Mouse (Mus musculus): ENCODE measurements around the gene Olfr466.

DNA sequence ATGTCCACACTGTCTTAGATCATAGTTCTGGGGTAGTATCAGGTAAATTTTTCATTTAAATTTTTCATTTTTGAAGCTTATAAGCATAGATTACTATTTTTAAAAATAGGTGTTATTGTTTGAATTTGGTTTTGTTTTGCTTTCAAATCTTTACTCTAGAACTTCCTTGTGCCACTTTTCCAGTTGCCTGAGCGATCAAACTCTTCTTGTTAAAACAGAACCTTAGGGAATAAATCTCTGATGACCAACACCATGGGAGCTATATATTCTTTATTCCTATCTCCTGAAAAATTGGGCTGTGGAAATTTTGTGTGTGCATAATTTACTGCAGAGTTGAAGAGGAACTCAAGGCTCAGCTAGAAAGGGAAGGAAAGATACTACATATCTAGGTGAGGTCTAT, at the start of gene Olfr466:
- TF ChIP-seq CTCF (IDR thresholded peaks at IDR 0.05; ENCODE audit: borderline replicate concordance, insufficient read depth, low read length) (no peak), POLR2A (IDR thresholded peaks at IDR 0.05; ENCODE audit: low read depth, low read length) (no peak)
